Mouse (Mus musculus) lung, postnatal 0 days (tissue): Measurements from ENCODE around the gene Ptpre. TPM values are rescaled to one million over a fixed set of nuclear protein-coding genes. Genes with fewer than 3 reads are reported as not detected.

Experiments
- ATAC-seq: fragments of 200-750 bp; cut with Nextera tagmentation; 2 replicates; pipeline ENCODE4 v1.8.0; 2017; ENCODE audit warnings: moderate library complexity
- DNase-seq: peaks from one replicate; pipeline ENCODE4 v3.0.0-alpha.2; 2016; ENCODE audit warnings: low spot score
- H3K27ac ChIP-seq: fragments of 300-500 bp; sonication (generic); 2 replicates; pipeline ENCODE4 v1.5.1; 2014; ENCODE audit warnings: antibody characterized with exemption, mild to moderate bottlenecking, low read length, mixed read lengths
- H3K27me3 ChIP-seq: fragments of 300-500 bp; sonication (generic); replicated peaks from 2 replicates; pipeline ENCODE4 v1.6.1; 2014; ENCODE audit warnings: low read length, mixed read lengths; ENCODE audit not compliant: insufficient read depth
- H3K36me3 ChIP-seq: fragments of 300-500 bp; sonication (generic); 2 replicates; pipeline ENCODE4 v1.6.1; 2014; ENCODE audit warnings: low read length, mixed read lengths; ENCODE audit not compliant: insufficient read depth
- H3K4me1 ChIP-seq: fragments of 300-500 bp; sonication (generic); 2 replicates; pipeline ENCODE4 v1.6.1; 2014; ENCODE audit warnings: antibody characterized with exemption, low read depth, low read length, mixed read lengths; ENCODE audit not compliant: insufficient read depth
- H3K4me2 ChIP-seq: fragments of 300-500 bp; sonication (generic); replicated peaks from 2 replicates; pipeline ENCODE4 v1.6.1; 2014; ENCODE audit warnings: low read depth, mild to moderate bottlenecking, low read length, moderate library complexity, mixed read lengths
- H3K4me3 ChIP-seq: fragments of 300-500 bp; sonication (generic); 2 replicates; pipeline ENCODE4 v1.5.1; 2014; ENCODE audit warnings: low read depth, low read length
- H3K9ac ChIP-seq: fragments of 300-500 bp; sonication (generic); replicated peaks from 2 replicates; pipeline ENCODE4 v1.6.1; 2014; ENCODE audit warnings: low read depth, mild to moderate bottlenecking
- H3K9me3 ChIP-seq: fragments of 300-500 bp; sonication (generic); 2 replicates; pipeline ENCODE4 v1.6.1; 2016; ENCODE audit warnings: low read length, mixed read lengths
- CTCF ChIP-seq: IDR thresholded peaks from 2 replicates; pipeline ENCODE4 v1.5.1; 2016; ENCODE audit warnings: antibody characterized with exemption, mild to moderate bottlenecking
- EP300 ChIP-seq: IDR thresholded peaks from 2 replicates; pipeline ENCODE4 v1.6.1; 2016; ENCODE audit warnings: antibody characterized with exemption, mild to moderate bottlenecking, control low read depth
- WGBS: fragments of 180-500 bp; shearing (Covaris S2); extraction: QIAGEN DNeasy Blood & Tissue Kit; methylation state at CpG from one replicate; pipeline ENCODE4 v1.1.7; 2014; 5-methylcytosine and 5-hydroxymethylcytosine counted together
- polyA plus RNA-seq: library from polyadenylated mRNA; unstranded; fragments of >200 nt; fragmentation: Nextera tagmentation; extraction: Ambion mirVana; gene quantifications from 2 replicates; pipeline ENCODE4 v1.2.1, GENCODE M21; 2015

The Ptpre gene
- polyA plus RNA-seq, 1 experiment from 2014 or later: 8.6 TPM

GRCm38 (mm10) chr7:135580306-135581091, 43.2 kb downstream of the Ptpre start:
- Histone ChIP-seq H3K36me3 (no peaks in the 10 kb centered on the region), H3K4me2 (no peak overlapping the region)
- WGBS: 73% methylated on average over 7 of the region's 7 CpGs

DNA sequence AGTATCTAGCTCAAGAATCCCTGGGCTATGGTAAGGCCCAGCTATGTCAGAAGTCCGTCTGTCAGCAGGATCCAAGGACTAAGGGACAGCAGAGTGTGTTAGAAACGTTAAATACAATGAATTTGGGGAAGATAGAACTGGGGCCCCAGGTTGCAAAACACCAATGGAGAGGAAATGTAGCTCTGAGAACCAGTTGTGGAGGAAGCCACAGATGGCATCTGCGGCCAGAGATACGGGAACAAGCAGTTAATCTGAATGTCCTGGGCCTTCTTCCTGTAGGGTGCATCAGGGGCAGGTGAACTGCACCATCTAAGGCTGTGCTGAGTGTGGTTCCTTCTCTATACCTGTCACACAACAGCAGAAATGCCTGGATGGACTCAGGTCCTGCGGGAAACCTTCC, 43.8 kb downstream of the Ptpre start:
- ATAC-seq: 0 out of 2 replicates have a peak, but pooled peaks have one; percentile 4
- 70% methylated on average over 5 of the region's 5 CpGs for WGBS
- Histone ChIP-seq H3K4me3 (no peak overlapping the region), H3K4me1 (no peaks in the 10 kb centered on the region), H3K9me3 (no peaks in the 10 kb centered on the region), H3K4me2 (no peak overlapping the region), H3K36me3 (no peaks in the 10 kb centered on the region), H3K27me3 (no peaks in the 10 kb centered on the region), H3K9ac (no peak overlapping the region), H3K27ac (no peak overlapping the region)
- TF ChIP-seq EP300 (no peak), CTCF (no peak)
- no peak for DNase-seq

More at GRCm38 (mm10) chr7:135580306-135581091, 43.2 kb downstream of the Ptpre start:
- peak; percentile 56 for ATAC-seq
- H3K9ac ChIP-seq: no peak overlapping the region
- H3K27me3 ChIP-seq: no peaks in the 10 kb centered on the region
- H3K27ac ChIP-seq: no peak overlapping the region
- no peaks in the 10 kb centered on the region for H3K9me3 ChIP-seq
- no peak overlapping the region for H3K4me3 ChIP-seq
- H3K4me1 ChIP-seq: no peaks in the 10 kb centered on the region
- TF ChIP-seq EP300 (no peak), CTCF (no peak)
- peak; percentile 25 for DNase-seq

DNA sequence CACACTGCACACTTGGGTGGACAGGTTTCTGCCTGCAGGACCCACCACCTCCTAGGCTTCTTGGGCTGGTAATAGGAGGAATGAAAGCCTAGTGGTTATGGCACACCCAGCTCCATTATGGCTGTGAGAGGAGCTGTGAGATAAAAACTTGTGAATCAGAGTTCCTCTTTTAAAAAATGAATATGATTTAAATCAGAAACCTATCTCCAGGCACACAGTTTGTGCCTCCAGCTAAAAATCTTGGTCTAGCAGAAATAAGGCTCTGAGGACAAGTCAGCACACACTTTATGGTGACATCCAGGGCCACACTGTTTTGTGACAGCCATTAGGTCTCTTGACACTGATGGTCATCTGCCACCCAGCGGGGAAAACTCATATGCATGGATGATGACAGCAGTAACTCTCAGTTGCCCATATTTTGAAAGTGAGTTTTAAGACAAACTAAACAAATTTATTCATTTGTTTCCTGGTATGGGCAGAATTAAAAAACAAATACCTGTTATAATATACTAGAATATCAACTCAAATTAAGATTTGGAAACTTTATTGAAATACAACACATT, 47.9 kb downstream of the Ptpre start:
- no peaks in the 10 kb centered on the region for H3K9me3 ChIP-seq
- H3K27me3 ChIP-seq: no peaks in the 10 kb centered on the region
- no peaks in the 10 kb centered on the region for H3K4me1 ChIP-seq
- TF ChIP-seq CTCF (no peak), EP300 (no peak)
- no peak for ATAC-seq
- H3K36me3 ChIP-seq: no peaks in the 10 kb centered on the region
- no peak overlapping the region for H3K27ac ChIP-seq
- H3K4me3 ChIP-seq: no peak overlapping the region
- no peak for DNase-seq
- H3K9ac ChIP-seq: no peak overlapping the region
- no peak overlapping the region for H3K4me2 ChIP-seq
- 72% methylated on average over 1 of the region's 1 CpGs for WGBS

DNA sequence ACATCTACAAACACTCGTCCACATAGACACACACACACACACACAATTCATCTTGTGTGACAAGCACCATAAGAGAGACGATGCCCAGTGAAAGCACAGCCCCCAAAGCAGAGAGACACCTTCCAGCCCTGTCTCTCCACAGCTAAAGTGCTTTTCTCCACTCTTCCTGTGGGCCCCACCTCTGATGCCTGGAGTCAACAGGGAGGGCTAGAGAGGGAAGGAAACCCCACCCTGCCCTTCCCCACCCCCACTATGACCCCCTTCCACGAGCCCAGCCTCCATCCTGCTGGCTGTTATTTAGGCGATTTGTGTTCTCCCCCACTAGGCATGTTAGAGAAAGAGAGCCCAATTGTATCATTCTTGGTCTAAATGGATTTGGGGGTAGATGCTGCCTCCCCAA, 49.1 kb downstream of the Ptpre start:
- H3K36me3 ChIP-seq: no peaks in the 10 kb centered on the region
- H3K4me1 ChIP-seq: no peaks in the 10 kb centered on the region
- no peak overlapping the region for H3K4me2 ChIP-seq
- TF ChIP-seq CTCF (no peak), EP300 (no peak)
- no peaks in the 10 kb centered on the region for H3K9me3 ChIP-seq
- H3K9ac ChIP-seq: no peak overlapping the region
- peak; percentile 57 for ATAC-seq
- no peaks in the 10 kb centered on the region for H3K27me3 ChIP-seq
- WGBS: 8% methylated on average over 4 of the region's 4 CpGs
- DNase-seq: peak; percentile 25
- no peak overlapping the region for H3K27ac ChIP-seq
- no peak overlapping the region for H3K4me3 ChIP-seq

GRCm38 (mm10) chr7:135587821-135588575, 50.7 kb downstream of the Ptpre start:
- ATAC-seq (no peak), DNase-seq (no peak)
- H3K36me3 ChIP-seq: no peaks in the 10 kb centered on the region
- TF ChIP-seq CTCF (no peak), EP300 (no peak)
- H3K9me3 ChIP-seq: no peaks in the 10 kb centered on the region
- no peak overlapping the region for H3K27ac ChIP-seq
- no peaks in the 10 kb centered on the region for H3K4me1 ChIP-seq
- no peak overlapping the region for H3K4me2 ChIP-seq
- H3K27me3 ChIP-seq: no peaks in the 10 kb centered on the region
- no peak overlapping the region for H3K9ac ChIP-seq
- no peak overlapping the region for H3K4me3 ChIP-seq
- WGBS: 48% methylated on average over 2 of the region's 2 CpGs

DNA sequence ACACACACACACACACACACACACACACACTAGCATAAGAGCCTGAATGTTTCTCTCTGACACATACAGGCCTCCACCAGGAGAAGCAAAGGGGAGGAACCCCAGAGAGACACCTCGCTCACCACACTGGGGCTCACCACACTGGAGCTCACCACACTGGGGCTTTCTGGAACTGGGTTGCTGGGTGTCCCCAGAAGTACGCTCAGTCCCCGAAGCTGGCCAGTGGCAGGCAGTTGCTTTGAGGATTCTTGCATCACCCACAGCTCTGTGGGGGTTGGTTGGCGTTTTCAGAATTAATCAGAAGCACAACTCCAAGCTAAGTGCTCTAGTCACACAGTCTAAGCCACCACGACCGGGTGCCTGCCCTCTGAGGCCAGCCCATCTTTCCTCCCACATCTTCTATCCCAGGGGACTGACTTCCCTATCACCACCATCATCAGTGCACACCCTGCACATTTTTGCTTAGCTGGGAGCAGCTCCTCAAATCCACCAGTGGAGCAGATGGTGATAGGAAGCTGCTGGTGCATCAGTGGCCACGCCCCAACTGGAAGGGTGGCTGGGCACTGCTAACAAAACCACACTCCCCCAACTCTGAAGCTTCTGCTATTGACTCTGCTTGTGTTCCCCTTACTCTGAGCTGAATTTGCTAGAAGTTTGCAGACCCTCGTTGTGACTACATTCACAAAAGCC, 51.5 kb downstream of the Ptpre start:
- Histone ChIP-seq H3K4me3 (no peak overlapping the region), H3K36me3 (no peaks in the 10 kb centered on the region), H3K4me1 (no peaks in the 10 kb centered on the region), H3K27ac (no peak overlapping the region), H3K9me3 (no peaks in the 10 kb centered on the region), H3K9ac (no peak overlapping the region), H3K27me3 (no peaks in the 10 kb centered on the region), H3K4me2 (no peak overlapping the region)
- ATAC-seq: no peak
- DNase-seq: no peak
- no peak for TF ChIP-seq EP300
- no peak for TF ChIP-seq CTCF
- 66% methylated on average over 8 of the region's 8 CpGs for WGBS
